Mouse (Mus musculus): ENCODE results near the gene Duoxa1.

DNA sequence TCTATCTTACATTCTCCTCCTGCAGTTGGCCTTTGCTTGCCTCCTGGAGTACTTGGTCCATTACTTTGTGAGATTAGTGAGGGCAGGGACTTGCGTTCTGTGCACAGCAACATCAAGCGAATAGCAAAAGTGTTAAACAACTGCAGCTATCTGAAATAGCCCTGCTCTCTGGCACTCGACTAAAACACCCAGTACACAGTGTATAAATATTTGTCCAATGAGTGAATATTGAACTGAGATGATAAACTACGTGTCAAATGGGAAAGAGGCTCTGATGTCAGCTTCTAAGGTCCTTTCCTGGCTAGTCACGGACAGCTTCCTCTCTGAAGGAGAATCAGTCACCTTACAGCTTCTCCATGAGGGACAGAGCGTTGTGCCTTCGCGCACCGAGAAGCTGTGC lies 29.4 kb downstream of the Duoxa1 start:
- TF ChIP-seq GATA1 (IDR thresholded peaks at IDR 0.05; ENCODE audit: borderline replicate concordance, low read length) (no peak), FLI1 (IDR thresholded peaks at IDR 0.05; ENCODE audit: low read length) (no peak)

All from megakaryocyte, embryonic 14.5 days (primary cell).